Mouse (Mus musculus) embryonic fibroblast, embryonic 13.5 days (primary cell): ENCODE measurements at regions not wholly inside any gene's neighbourhood (a gene's known extent, or its start where the extent isn't known, plus 50 kb on each side); places are given as distances from the start of the nearest gene placed in this dataset.

Source experiments
- H3K27ac ChIP-seq: 2 replicates; pipeline ENCODE4 v1.5.1; 2012; ENCODE audit warnings: low read length, control low read depth, inconsistent platforms; ENCODE audit not compliant: insufficient read depth
- H3K4me1 ChIP-seq: 2 replicates; pipeline ENCODE4 v1.6.1; 2011; ENCODE audit warnings: low read length; ENCODE audit not compliant: control insufficient read depth, insufficient read depth
- H3K4me3 ChIP-seq: 2 replicates; pipeline ENCODE4 v1.5.1; 2011; ENCODE audit warnings: mild to moderate bottlenecking, control low read depth, low read length; ENCODE audit not compliant: insufficient read depth
- CTCF ChIP-seq: IDR thresholded peaks from 2 replicates; pipeline ENCODE4 v1.5.1; 2011; ENCODE audit warnings: mild to moderate bottlenecking, control low read depth, low read length, moderate library complexity, borderline replicate concordance; ENCODE audit not compliant: insufficient read depth
- POLR2A ChIP-seq: IDR thresholded peaks from 2 replicates; pipeline ENCODE4 v1.6.1; 2011; ENCODE audit warnings: low read depth, mild to moderate bottlenecking, control low read depth, low read length, moderate library complexity

- TF ChIP-seq POLR2A = no peak
- no peak for TF ChIP-seq CTCF
- Histone ChIP-seq H3K4me3 (no peak overlapping the region), H3K27ac (no peak overlapping the region), H3K4me1 (no peaks in the 10 kb centered on the region)
These were observed 114.7 kb upstream of the Arhgap24 start for GRCm38 (mm10) chr5:102366481-102366880.

GRCm38 (mm10) chr5:102373309-102373971, 107.8 kb upstream of the Arhgap24 start:
- H3K27ac ChIP-seq = no peak overlapping the region
- H3K4me3 ChIP-seq = no peak overlapping the region
- TF ChIP-seq CTCF (no peak), POLR2A (no peak)
- no peaks in the 10 kb centered on the region for H3K4me1 ChIP-seq

- TF ChIP-seq POLR2A (no peak), CTCF (no peak)
- Histone ChIP-seq H3K27ac (no peak overlapping the region), H3K4me1 (no peaks in the 10 kb centered on the region), H3K4me3 (no peak overlapping the region)
These were observed 107.0 kb upstream of the Arhgap24 start for GRCm38 (mm10) chr5:102373972-102374755.

GRCm38 (mm10) chr5:102375339-102375738, 105.9 kb upstream of the Arhgap24 start:
- Histone ChIP-seq H3K4me3 (no peak overlapping the region), H3K27ac (no peak overlapping the region), H3K4me1 (no peaks in the 10 kb centered on the region)
- TF ChIP-seq POLR2A (no peak), CTCF (no peak)

GRCm38 (mm10) chr5:102393941-102394340, 87.2 kb upstream of the Arhgap24 start:
- TF ChIP-seq POLR2A = no peak
- no peak for TF ChIP-seq CTCF
- H3K4me3 ChIP-seq = no peak overlapping the region
- no peak overlapping the region for H3K27ac ChIP-seq
- no peaks in the 10 kb centered on the region for H3K4me1 ChIP-seq

GRCm38 (mm10) chr5:102395608-102396146, 85.5 kb upstream of the Arhgap24 start:
- Histone ChIP-seq H3K4me3 (no peak overlapping the region), H3K4me1 (no peaks in the 10 kb centered on the region), H3K27ac (no peak overlapping the region)
- no peak for TF ChIP-seq POLR2A
- no peak for TF ChIP-seq CTCF

- Histone ChIP-seq H3K4me1 (no peaks in the 10 kb centered on the region), H3K27ac (no peak overlapping the region), H3K4me3 (no peak overlapping the region)
- TF ChIP-seq POLR2A (no peak), CTCF (no peak)
These were observed 82.2 kb upstream of the Arhgap24 start for GRCm38 (mm10) chr5:102399006-102399405.

- Histone ChIP-seq H3K4me3 (no peak overlapping the region), H3K4me1 (no peaks in the 10 kb centered on the region), H3K27ac (no peak overlapping the region)
- no peak for TF ChIP-seq CTCF
- TF ChIP-seq POLR2A = no peak
These were observed 63.5 kb upstream of the Arhgap24 start for GRCm38 (mm10) chr5:102417642-102418041.

- Histone ChIP-seq H3K4me1 (no peaks in the 10 kb centered on the region), H3K4me3 (no peak overlapping the region), H3K27ac (no peak overlapping the region)
- TF ChIP-seq POLR2A (no peak), CTCF (no peak)
These were observed 62.1 kb upstream of the Arhgap24 start for GRCm38 (mm10) chr5:102419089-102419488.

- TF ChIP-seq CTCF (no peak), POLR2A (no peak)
- no peaks in the 10 kb centered on the region for H3K4me1 ChIP-seq
- H3K27ac ChIP-seq = no peak overlapping the region
- no peak overlapping the region for H3K4me3 ChIP-seq
These were observed 56.5 kb upstream of the Arhgap24 start for GRCm38 (mm10) chr5:102424636-102425242.
